Mouse (Mus musculus) midbrain, embryonic 13.5 days (tissue): ENCODE measurements around the gene Pdgfd. TPM values are rescaled to one million over a fixed set of nuclear protein-coding genes. Genes with fewer than 3 reads are reported as not detected.
A peak's percentile ranks its signal among the peaks of the same experiment; 100 is the strongest.

Experiments used
- ATAC-seq: fragments of 200-750 bp; cut with Nextera tagmentation; 2 replicates; pipeline ENCODE4 v1.8.0; 2017; ENCODE audit warnings: mild to moderate bottlenecking, moderate TSS enrichment, moderate library complexity
- H3K27ac ChIP-seq: fragments of 300-500 bp; sonication (generic); 2 replicates; pipeline ENCODE4 v1.5.1; 2015; ENCODE audit warnings: inconsistent platforms, mild to moderate bottlenecking, moderate library complexity
- H3K27me3 ChIP-seq: fragments of 300-500 bp; sonication (generic); 2 replicates; pipeline ENCODE4 v1.6.1; 2015; ENCODE audit warnings: mild to moderate bottlenecking, inconsistent platforms
- H3K36me3 ChIP-seq: fragments of 300-500 bp; sonication (generic); 2 replicates; pipeline ENCODE4 v1.6.1; 2015; ENCODE audit warnings: mild to moderate bottlenecking, inconsistent platforms
- H3K4me1 ChIP-seq: fragments of 300-500 bp; sonication (generic); replicated peaks from 2 replicates; pipeline ENCODE4 v1.6.1; 2015; ENCODE audit warnings: inconsistent platforms
- H3K4me2 ChIP-seq: fragments of 300-500 bp; sonication (generic); replicated peaks from 2 replicates; pipeline ENCODE4 v1.6.1; 2015; ENCODE audit warnings: moderate library complexity, mild to moderate bottlenecking, inconsistent platforms
- H3K4me3 ChIP-seq: fragments of 300-500 bp; sonication (generic); replicated peaks from 2 replicates; pipeline ENCODE4 v1.5.1; 2015; ENCODE audit warnings: mild to moderate bottlenecking, inconsistent platforms
- H3K9ac ChIP-seq: fragments of 300-500 bp; sonication (generic); replicated peaks from 2 replicates; pipeline ENCODE4 v1.6.1; 2015; ENCODE audit warnings: mild to moderate bottlenecking, inconsistent platforms
- H3K9me3 ChIP-seq: fragments of 300-500 bp; sonication (generic); 2 replicates; pipeline ENCODE4 v1.6.1; 2016; ENCODE audit warnings: mild to moderate bottlenecking, inconsistent platforms
- WGBS: fragments of 180-500 bp; shearing (Covaris S2); methylation state at CpG from one replicate; pipeline ENCODE4 v1.1.7; 2015; 5-methylcytosine and 5-hydroxymethylcytosine counted together
- polyA plus RNA-seq: library from polyadenylated mRNA; unstranded; fragments of >200 nt; fragmentation: Nextera tagmentation; extraction: Ambion mirVana; gene quantifications from 2 replicates; pipeline ENCODE4 v1.2.1, GENCODE M21; 2015

Pdgfd gene
- polyA plus RNA-seq, 1 experiment from 2014 or later: 1.7 TPM

DNA sequence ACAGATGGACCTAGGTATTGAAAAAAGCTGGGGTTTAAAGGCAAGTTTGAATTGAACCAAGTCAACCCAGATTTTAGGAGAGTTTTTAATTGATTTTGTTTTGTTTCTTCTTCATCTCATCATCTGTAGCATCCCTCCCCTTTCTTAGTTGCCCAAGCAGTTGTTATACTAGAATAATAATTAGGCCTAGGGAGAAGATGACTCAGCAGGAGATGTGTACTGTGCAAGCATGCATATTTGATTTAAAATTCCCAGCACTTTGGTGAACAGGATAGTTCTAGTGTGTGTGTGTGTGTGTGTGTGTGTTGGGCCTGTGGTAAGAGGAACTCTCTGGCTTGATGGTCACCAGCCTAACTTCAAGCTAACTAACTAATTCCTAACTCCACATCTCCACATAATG, 88.7 kb downstream of the Pdgfd start:
- H3K4me1 ChIP-seq: no peaks in the 10 kb centered on the region
- H3K4me2 ChIP-seq: no peak overlapping the region
- no peak overlapping the region for H3K27ac ChIP-seq
- no peak overlapping the region for H3K9ac ChIP-seq
- H3K27me3 ChIP-seq: no peaks in the 10 kb centered on the region
- H3K36me3 ChIP-seq: no peaks in the 10 kb centered on the region
- H3K4me3 ChIP-seq: no peak overlapping the region
- H3K9me3 ChIP-seq: no peaks in the 10 kb centered on the region
- no peak for ATAC-seq

DNA sequence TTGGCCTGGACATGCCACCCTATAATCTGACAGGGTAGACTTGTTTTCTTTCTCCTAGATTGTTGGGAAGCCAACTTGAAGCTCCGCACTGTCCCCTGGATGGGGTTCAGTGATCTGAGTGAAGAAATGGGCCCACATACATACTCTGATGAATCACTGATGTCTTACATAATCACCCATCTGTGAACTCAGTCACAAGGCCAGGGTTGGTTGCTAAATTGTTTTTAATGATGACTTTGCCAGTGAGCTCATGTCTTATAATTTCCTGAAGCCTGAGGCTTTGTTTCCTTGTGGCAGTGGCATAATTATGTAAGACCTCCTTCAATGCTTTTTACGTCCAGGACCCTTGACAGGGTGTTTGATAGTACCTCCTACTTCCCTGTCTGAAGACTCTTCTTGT, 96.4 kb downstream of the Pdgfd start:
- H3K27ac ChIP-seq: no peak overlapping the region
- no peak overlapping the region for H3K4me3 ChIP-seq
- no peaks in the 10 kb centered on the region for H3K4me1 ChIP-seq
- H3K27me3 ChIP-seq: no peaks in the 10 kb centered on the region
- 81% methylated on average over 2 of the region's 2 CpGs for WGBS
- no peak overlapping the region for H3K4me2 ChIP-seq
- H3K36me3 ChIP-seq: no peaks in the 10 kb centered on the region
- ATAC-seq: no peak
- H3K9me3 ChIP-seq: no peaks in the 10 kb centered on the region
- H3K9ac ChIP-seq: no peak overlapping the region

DNA sequence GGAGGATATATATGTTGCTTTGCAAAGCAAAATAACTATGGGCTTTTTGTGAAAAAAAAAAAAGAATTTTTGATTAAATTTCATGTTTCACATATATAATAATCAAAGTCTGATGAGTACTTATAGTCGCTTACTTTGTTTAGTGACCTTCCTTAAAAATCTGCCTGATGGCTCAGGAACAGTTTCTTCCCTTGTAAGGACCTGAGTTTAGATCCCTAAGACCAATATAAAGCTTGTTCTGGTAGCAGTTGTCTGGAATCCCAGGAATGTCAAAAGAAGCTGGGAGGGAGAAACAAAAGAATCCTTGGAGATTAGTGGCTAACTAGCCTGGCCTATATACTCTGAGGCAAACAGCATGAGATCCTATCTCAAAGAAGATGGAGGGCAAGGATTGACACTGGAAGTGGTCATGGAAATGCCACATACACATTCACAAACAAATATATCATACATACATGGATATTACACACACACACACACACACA, 101.5 kb downstream of the Pdgfd start, which contains the start of gene Ddi1:
Gene Ddi1 (minus strand): TSS at position 51 of the 485 bp plus-strand sequence.
- Histone ChIP-seq H3K27ac (no peak within 1 kb of the TSS), H3K4me2 (no peak within 1 kb of the TSS), H3K36me3 (no peaks in the 10 kb centered on the region), H3K9ac (no peak within 1 kb of the TSS), H3K9me3 (no peaks in the 10 kb centered on the region), H3K4me3 (no peak within 1 kb of the TSS), H3K4me1 (no peaks in the 10 kb centered on the region), H3K27me3 (no peaks in the 10 kb centered on the region)
- WGBS: 54% methylated on average over 1 of the region's 1 CpGs
- ATAC-seq: no peak

DNA sequence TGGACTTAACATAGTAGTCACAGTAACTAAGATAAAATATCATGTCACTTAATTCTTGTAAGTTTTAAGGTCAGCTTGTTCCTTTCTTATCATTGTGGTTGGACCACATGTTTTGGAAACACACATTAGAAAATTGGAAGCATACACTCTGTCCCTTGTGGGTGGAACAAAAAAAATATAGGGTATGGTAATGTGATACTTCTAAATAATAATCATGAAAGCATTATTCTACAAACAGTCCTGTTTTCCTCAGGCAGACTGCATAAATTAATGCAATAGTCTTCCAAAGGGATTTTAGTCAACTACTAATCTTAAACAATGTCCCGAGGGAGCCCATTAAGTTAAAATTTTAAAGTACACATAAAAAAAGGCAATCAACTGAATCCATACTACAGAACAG, 108.0 kb downstream of the Pdgfd start:
- H3K27me3 ChIP-seq: no peaks in the 10 kb centered on the region
- no peak for ATAC-seq
- H3K27ac ChIP-seq: no peak overlapping the region

DNA sequence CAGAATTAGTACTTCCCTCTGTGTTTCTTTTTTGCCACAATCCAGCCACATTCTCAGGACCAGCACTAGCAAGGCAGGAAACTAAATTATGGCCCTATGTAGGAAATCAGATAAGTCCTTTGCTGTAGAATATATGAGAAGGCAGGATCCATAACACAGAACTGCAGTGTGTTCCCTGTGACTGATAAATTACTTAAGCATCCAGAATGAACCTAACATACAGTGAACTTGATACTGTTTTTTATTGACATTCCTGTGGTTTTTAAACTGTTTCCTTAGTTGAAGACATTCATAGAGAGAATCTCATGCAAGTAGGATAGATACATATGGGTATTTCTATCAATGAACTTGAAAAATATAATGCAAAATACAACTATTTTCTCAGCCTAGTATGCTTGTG, 109.1 kb downstream of the Pdgfd start:
- no peaks in the 10 kb centered on the region for H3K27me3 ChIP-seq
- no peak overlapping the region for H3K9ac ChIP-seq
- H3K27ac ChIP-seq: no peak overlapping the region
- ATAC-seq: no peak
- H3K4me1 ChIP-seq: 0 out of 2 replicates have a peak, but pooled peaks cover 4% of the 10 kb centered on the region
- no peaks in the 10 kb centered on the region for H3K36me3 ChIP-seq
- no peak overlapping the region for H3K4me2 ChIP-seq
- no peaks in the 10 kb centered on the region for H3K9me3 ChIP-seq
- H3K4me3 ChIP-seq: no peak overlapping the region

More for the DNA sequence above, 108.0 kb downstream of the Pdgfd start:
- H3K4me2 ChIP-seq: no peak overlapping the region
- no peaks in the 10 kb centered on the region for H3K36me3 ChIP-seq
- H3K9ac ChIP-seq: no peak overlapping the region
- H3K9me3 ChIP-seq: no peaks in the 10 kb centered on the region
- WGBS: 96% methylated on average over 1 of the region's 1 CpGs
- H3K4me3 ChIP-seq: no peak overlapping the region
- H3K4me1 ChIP-seq: 0 out of 2 replicates have a peak, but pooled peaks cover 4% of the 10 kb centered on the region

DNA sequence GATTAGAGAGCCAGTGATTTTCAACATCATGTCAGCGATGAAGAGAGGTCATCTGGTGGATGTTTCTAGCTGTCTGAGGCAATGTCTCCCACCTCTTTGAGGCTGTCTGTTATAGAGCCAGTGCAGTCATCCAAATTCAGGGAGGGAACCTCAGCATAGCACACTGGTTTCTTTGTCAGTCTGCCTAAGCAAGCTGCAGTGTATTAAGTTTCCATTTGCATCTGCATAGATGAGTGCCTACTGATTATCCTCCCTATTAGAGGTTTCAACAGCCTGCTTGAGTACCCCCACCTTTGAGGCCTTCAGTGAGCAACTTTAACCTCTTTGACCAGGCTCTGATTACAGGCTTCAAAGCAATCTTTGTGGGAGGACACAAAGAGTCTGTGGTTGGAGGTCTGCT, 118.4 kb downstream of the Pdgfd start:
- Histone ChIP-seq H3K27ac (no peak overlapping the region), H3K36me3 (no peaks in the 10 kb centered on the region), H3K9ac (no peak overlapping the region), H3K4me3 (no peak overlapping the region), H3K27me3 (no peaks in the 10 kb centered on the region), H3K9me3 (no peaks in the 10 kb centered on the region), H3K4me2 (no peak overlapping the region), H3K4me1 (peaks cover 5% of the 10 kb centered on the region; the same call in 1 of the 2 replicates)
- ATAC-seq: peak; percentile 69
- WGBS: 46% methylated on average over 1 of the region's 1 CpGs

DNA sequence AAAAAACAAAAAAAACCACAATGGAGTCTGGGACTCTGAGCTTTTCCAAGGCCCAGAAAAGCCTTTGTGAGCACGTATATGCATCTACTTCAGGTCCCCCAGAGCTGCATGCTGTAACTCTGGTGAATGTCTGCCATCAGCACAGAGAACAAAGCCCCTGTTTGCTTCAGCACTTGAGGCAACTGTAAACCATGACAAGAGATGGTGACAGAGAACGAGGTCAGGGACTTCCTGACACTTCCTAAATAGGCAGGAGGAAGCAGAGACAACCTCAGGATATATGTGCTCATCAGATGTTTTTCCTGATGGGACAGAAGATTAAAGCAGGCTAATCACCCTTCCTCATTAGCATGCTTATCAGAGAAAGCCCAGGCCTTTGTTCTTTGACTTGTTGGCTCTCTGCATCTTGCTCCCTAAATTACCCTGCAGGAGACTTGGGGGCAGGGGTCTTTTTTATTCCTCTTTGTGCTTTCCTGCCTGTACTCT, 120.9 kb downstream of the Pdgfd start:
- Histone ChIP-seq H3K36me3 (no peaks in the 10 kb centered on the region), H3K9ac (no peak overlapping the region), H3K9me3 (no peaks in the 10 kb centered on the region), H3K27me3 (no peaks in the 10 kb centered on the region), H3K4me2 (no peak overlapping the region), H3K4me3 (no peak overlapping the region), H3K4me1 (peaks cover 5% of the 10 kb centered on the region; the same call in 1 of the 2 replicates), H3K27ac (no peak overlapping the region; the same call in 1 of the 2 replicates)
- 8% methylated on average over 2 of the region's 2 CpGs for WGBS
- peak; percentile 74 for ATAC-seq

DNA sequence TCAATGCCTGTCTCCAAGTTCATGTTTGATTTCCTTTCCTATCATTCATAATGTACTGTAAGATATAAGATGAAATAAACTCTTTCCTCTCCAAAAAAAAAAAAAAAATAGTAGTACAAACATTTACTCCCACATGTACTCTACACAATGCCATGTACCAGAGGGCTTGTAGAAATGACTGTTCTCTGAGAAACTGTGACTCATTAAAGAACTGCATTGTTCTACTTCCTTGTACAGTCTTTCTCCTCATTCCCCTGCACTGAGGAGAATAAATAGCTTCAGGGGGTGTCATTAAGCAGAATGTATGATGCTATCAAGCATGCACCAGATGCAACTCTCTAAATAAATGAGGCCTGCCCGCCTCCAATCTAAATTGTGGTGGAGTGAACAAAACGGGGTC, 130.2 kb downstream of the Pdgfd start:
- Histone ChIP-seq H3K36me3 (no peaks in the 10 kb centered on the region), H3K4me3 (no peak overlapping the region), H3K9me3 (no peaks in the 10 kb centered on the region), H3K9ac (no peak overlapping the region), H3K4me2 (no peak overlapping the region), H3K27me3 (no peaks in the 10 kb centered on the region), H3K27ac (no peak overlapping the region), H3K4me1 (no peaks in the 10 kb centered on the region)
- ATAC-seq: no peak
- WGBS: 94% methylated on average over 2 of the region's 2 CpGs

DNA sequence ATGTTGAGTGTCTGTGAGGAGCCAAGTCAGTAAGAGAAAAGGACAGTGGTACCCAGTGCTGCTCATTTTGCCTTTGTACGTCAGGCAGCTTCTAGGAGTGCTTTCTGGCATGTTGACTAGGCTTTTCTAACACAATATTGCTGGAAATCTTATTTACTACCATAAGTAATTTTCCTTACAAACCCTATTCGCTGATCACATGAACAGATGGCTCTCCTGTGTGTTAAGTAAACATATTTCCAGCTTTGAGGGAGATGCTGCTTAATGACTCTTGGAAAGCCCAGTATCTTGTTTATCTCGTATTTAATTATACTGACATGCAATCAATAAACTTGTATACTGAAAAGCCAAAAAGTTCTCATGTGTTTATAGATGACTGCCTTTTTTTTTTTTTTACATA, 133.7 kb downstream of the Pdgfd start:
- no peaks in the 10 kb centered on the region for H3K9me3 ChIP-seq
- H3K4me2 ChIP-seq: no peak overlapping the region

DNA sequence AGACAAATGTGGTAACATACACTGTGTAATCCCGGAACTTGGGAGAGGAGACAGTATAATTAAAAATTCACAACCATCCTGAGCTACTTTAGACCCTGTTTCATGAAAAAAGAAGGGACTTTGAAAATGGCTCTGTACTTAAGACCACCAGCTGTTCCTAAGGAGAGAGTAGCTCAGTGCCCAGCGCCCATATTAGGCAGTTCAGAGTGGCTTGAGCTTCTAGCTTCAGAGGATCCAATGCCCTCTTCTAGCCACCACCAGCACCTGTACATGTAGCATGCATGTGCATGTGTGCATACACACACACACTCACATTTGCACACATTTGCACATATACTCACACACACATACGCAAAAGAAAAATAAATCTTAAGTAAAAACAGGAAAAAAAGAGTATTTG, 136.2 kb downstream of the Pdgfd start:
- whole genome bisulfite sequencing: 92% methylated on average over 3 of the region's 3 CpGs

More for the DNA sequence above, 133.7 kb downstream of the Pdgfd start:
- Histone ChIP-seq H3K9ac (no peak overlapping the region), H3K27me3 (no peaks in the 10 kb centered on the region), H3K36me3 (no peaks in the 10 kb centered on the region), H3K4me3 (no peak overlapping the region), H3K4me1 (no peaks in the 10 kb centered on the region), H3K27ac (no peak overlapping the region)
- no peak for ATAC-seq
- 81% methylated on average over 3 of the region's 3 CpGs for WGBS

DNA sequence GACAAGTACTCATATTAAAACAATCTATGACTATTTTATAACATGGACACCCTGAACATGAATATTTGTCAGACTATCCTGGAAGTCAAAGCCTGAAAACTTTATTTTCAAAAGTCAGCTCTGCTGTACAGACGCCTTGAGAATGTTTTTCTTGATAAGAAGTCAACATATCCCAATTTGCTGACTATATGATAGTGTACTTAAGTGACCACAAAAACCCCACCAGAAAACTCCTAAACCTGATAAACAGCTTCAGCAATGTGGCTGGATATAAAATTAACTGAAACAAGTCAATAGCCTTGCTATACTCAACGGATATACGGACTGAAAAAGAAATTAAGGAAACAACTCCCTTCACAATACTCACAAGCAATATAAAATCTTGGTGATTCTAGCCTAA, 137.5 kb downstream of the Pdgfd start:
- WGBS: 91% methylated on average over 3 of the region's 3 CpGs
- Histone ChIP-seq H3K9ac (no peak overlapping the region), H3K4me1 (no peaks in the 10 kb centered on the region), H3K4me3 (no peak overlapping the region), H3K9me3 (no peaks in the 10 kb centered on the region), H3K4me2 (no peak overlapping the region), H3K27me3 (no peaks in the 10 kb centered on the region), H3K36me3 (no peaks in the 10 kb centered on the region), H3K27ac (no peak overlapping the region)
- ATAC-seq: no peak

More for the DNA sequence above, 136.2 kb downstream of the Pdgfd start:
- Histone ChIP-seq H3K9ac (no peak overlapping the region), H3K4me2 (no peak overlapping the region), H3K4me1 (no peaks in the 10 kb centered on the region), H3K36me3 (no peaks in the 10 kb centered on the region), H3K4me3 (no peak overlapping the region), H3K27ac (no peak overlapping the region), H3K9me3 (no peaks in the 10 kb centered on the region), H3K27me3 (no peaks in the 10 kb centered on the region)
- no peak for ATAC-seq

DNA sequence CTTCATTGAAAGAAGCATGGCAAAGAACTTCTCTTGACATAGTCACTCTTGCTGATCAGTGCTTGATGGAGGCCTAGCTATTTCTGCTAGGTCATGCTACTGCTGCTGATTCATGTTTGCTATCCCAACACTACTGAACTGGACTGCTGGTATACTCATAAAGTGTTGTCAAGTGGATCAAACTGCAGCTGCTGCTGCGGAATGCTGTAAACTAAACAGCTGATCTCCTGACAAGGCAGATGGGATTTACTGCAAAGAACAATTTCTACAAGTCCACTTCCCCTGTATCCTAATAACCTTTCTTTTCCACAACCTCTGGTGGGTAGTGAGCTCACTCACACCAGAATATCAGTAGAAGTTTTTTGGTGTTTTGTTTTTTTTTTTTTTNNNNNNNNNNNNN, 148.7 kb downstream of the Pdgfd start:
- Histone ChIP-seq H3K9me3 (no peaks in the 10 kb centered on the region), H3K4me2 (no peak overlapping the region), H3K36me3 (no peaks in the 10 kb centered on the region), H3K4me3 (no peak overlapping the region), H3K9ac (no peak overlapping the region), H3K4me1 (no peaks in the 10 kb centered on the region), H3K27ac (no peak overlapping the region), H3K27me3 (no peaks in the 10 kb centered on the region)
- no peak for ATAC-seq
- 97% methylated on average over 1 of the region's 1 CpGs for WGBS

DNA sequence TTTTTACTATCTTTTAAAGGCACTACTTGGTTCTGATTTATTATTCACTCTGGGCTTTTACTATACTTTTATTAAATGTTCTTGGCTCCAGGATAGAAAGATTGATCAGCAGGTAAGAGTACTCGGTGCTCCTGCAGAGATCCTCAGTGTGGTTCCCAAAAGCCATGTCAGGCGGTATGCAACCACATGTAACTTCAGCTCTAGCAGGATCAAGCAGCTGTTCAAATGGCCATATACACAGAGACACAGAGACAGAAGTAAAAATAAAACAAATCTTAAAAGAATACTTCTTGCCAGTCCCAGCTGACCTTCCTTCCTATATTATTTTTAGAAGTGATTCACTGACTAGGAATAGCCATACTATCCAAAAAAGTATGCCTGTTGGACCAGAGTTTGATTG, 157.0 kb downstream of the Pdgfd start:
- no peaks in the 10 kb centered on the region for H3K9me3 ChIP-seq
- no peak overlapping the region for H3K4me2 ChIP-seq
- 87% methylated on average over 2 of the region's 2 CpGs for WGBS

More for the DNA sequence above, 157.0 kb downstream of the Pdgfd start:
- no peak overlapping the region for H3K9ac ChIP-seq
- H3K27ac ChIP-seq: no peak overlapping the region
- H3K27me3 ChIP-seq: no peaks in the 10 kb centered on the region
- no peak for ATAC-seq
- no peak overlapping the region for H3K4me3 ChIP-seq
- H3K4me1 ChIP-seq: no peaks in the 10 kb centered on the region
- no peaks in the 10 kb centered on the region for H3K36me3 ChIP-seq
